Mouse (Mus musculus) G1E (cell line): Measurements from ENCODE around the gene Gal3st4. TPM values are rescaled to one million over a fixed set of nuclear protein-coding genes. Genes with fewer than 3 reads are reported as not detected.

Experiments used
- ATAC-seq: 2 replicates; pipeline ENCODE4 v1.8.0; 2016; ENCODE audit warnings: mild to moderate bottlenecking; ENCODE audit not compliant: insufficient number of reproducible peaks, poor library complexity, low FRiP score, severe bottlenecking; ENCODE audit errors: extremely low read depth
- DNase-seq: peaks from one replicate; pipeline ENCODE4 v3.0.0; 2012; ENCODE audit warnings: low spot score
- H3K27me3 ChIP-seq: 2 replicates; pipeline ENCODE4 v1.6.1; 2012; ENCODE audit warnings: mild to moderate bottlenecking, low read length, inconsistent platforms; ENCODE audit not compliant: insufficient read depth
- H3K36me3 ChIP-seq: replicated peaks from 2 replicates; pipeline ENCODE3; 2012; ENCODE audit warnings: mild to moderate bottlenecking, inconsistent platforms
- H3K4me1 ChIP-seq: 2 replicates; pipeline ENCODE4 v1.6.1; 2012; ENCODE audit warnings: low read depth, low read length, inconsistent platforms, mixed read lengths; ENCODE audit not compliant: insufficient read depth
- H3K4me3 ChIP-seq: 2 replicates; pipeline ENCODE4 v1.5.1; 2012; ENCODE audit warnings: low read depth, mild to moderate bottlenecking, inconsistent platforms, low read length, moderate library complexity, mixed read lengths
- H3K9me3 ChIP-seq: replicated peaks from 2 replicates; pipeline ENCODE4 v1.6.1; 2012; ENCODE audit warnings: inconsistent platforms
- CTCF ChIP-seq: IDR thresholded peaks from 2 replicates; pipeline ENCODE4 v1.5.1; 2012; ENCODE audit warnings: low read depth, low read length, inconsistent platforms, mixed read lengths
- GATA1 ChIP-seq: IDR thresholded peaks from 2 replicates; pipeline ENCODE4 v1.6.1; 2012; ENCODE audit warnings: borderline replicate concordance, low read length, inconsistent platforms, mixed read lengths
- GATA2 ChIP-seq: IDR thresholded peaks from 2 replicates; pipeline ENCODE4 v1.6.1; 2012; ENCODE audit warnings: low read depth, low read length, inconsistent platforms, borderline replicate concordance
- POLR2AphosphoS5 ChIP-seq: IDR thresholded peaks from 2 replicates; pipeline ENCODE4 v1.6.1; 2012; ENCODE audit warnings: low read depth, low read length, inconsistent platforms; ENCODE audit not compliant: insufficient replicate concordance
- TAL1 ChIP-seq: conservative IDR thresholded peaks from 2 replicates; pipeline ENCODE4 v1.6.1; 2012; ENCODE audit warnings: low read depth, low read length, inconsistent platforms, mixed read lengths
- polyA plus RNA-seq: library from polyadenylated mRNA; stranded (reverse); fragments of >175 nt; gene quantifications from 2 replicates; pipeline ENCODE4 v1.2.3, GENCODE M21; 2012
- total RNA-seq, 2 experiments: library from RNA; stranded (forward) in 1 of 2; stranded (reverse) in 1 of 2; fragments of 200-1000 nt in 1 of 2; fragments of >200 nt in 1 of 2; fragmentation: Nextera tagmentation in 1 of 2; gene quantifications; 2 replicates each; pipeline ENCODE4 v1.2.3; 2014 to 2017

Gal3st4 gene
- total and polyA plus RNA-seq, 3 experiments: 0.27 TPM; not detected in 2

GRCm38 (mm10) chr5:138253061-138253460 lies 19.6 kb downstream of the Gal3st4 start:
- Histone ChIP-seq H3K9me3 (0 out of 2 replicates have a peak, but pooled peaks cover 3% of the 10 kb centered on the region), H3K36me3 (peaks cover 19% of the 10 kb centered on the region), H3K4me1 (peaks cover 34% of the 10 kb centered on the region), H3K4me3 (no peak overlapping the region), H3K27me3 (peaks cover 7% of the 10 kb centered on the region)
- no peak for TF ChIP-seq POLR2AphosphoS5
- TF ChIP-seq GATA1: no peak
- TF ChIP-seq TAL1: no peak
- TF ChIP-seq CTCF: no peak
- TF ChIP-seq GATA2: no peak
- ATAC-seq (no peak), DNase-seq (no peak)

- Histone ChIP-seq H3K4me1 (peaks cover 16% of the 10 kb centered on the region), H3K9me3 (0 out of 2 replicates have a peak, but pooled peaks cover 3% of the 10 kb centered on the region), H3K36me3 (peaks cover 1% of the 10 kb centered on the region), H3K27me3 (peaks cover 7% of the 10 kb centered on the region), H3K4me3 (no peak overlapping the region)
- TF ChIP-seq GATA2: no peak
- TF ChIP-seq TAL1: no peak
- TF ChIP-seq POLR2AphosphoS5: no peak
- no peak for TF ChIP-seq CTCF
- no peak for TF ChIP-seq GATA1
- ATAC-seq (no peak), DNase-seq (no peak)
Observed at GRCm38 (mm10) chr5:138251144-138251543, 21.5 kb downstream of the Gal3st4 start.

GRCm38 (mm10) chr5:138241511-138241910 lies 31.1 kb downstream of the Gal3st4 start:
- H3K36me3 ChIP-seq: no peaks in the 10 kb centered on the region
- ATAC-seq: no peak
- peaks cover 23% of the 10 kb centered on the region for H3K27me3 ChIP-seq
- no peaks in the 10 kb centered on the region for H3K9me3 ChIP-seq
- TF ChIP-seq TAL1: no peak
- TF ChIP-seq CTCF: no peak
- no peak for TF ChIP-seq POLR2AphosphoS5
- no peak for TF ChIP-seq GATA2
- no peak for TF ChIP-seq GATA1
- no peak overlapping the region for H3K4me3 ChIP-seq
- no peaks in the 10 kb centered on the region for H3K4me1 ChIP-seq
- no peak for DNase-seq

- DNase-seq: no peak
- Histone ChIP-seq H3K27me3 (peaks cover 10% of the 10 kb centered on the region), H3K4me3 (no peak overlapping the region), H3K9me3 (no peaks in the 10 kb centered on the region), H3K4me1 (no peaks in the 10 kb centered on the region), H3K36me3 (no peaks in the 10 kb centered on the region)
- no peak for TF ChIP-seq CTCF
- TF ChIP-seq POLR2AphosphoS5: no peak
- no peak for TF ChIP-seq GATA1
- no peak for TF ChIP-seq GATA2
- TF ChIP-seq TAL1: no peak
- no peak for ATAC-seq
Observed at GRCm38 (mm10) chr5:138234224-138234623, 38.4 kb downstream of the Gal3st4 start.

DNA sequence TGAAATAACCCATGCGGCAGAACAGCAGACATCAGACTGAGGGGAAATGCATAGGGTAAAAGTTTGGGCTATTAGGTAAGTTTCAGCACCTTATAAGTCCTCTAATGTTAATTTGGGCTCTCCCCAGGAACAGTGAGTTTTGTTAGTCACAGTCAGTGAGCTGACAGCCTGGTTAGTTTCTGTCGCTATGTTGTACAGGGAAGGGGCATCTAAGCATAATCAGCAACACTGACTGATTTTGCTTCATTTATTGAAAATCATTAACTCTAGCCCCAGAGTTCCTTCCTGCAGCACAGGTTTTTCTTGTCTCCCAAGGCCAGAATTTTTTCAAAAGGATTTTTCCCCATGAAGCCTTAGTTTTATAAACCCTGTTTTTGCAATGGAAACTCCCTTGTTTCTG lies 38.9 kb downstream of the Gal3st4 start:
- Histone ChIP-seq H3K9me3 (no peaks in the 10 kb centered on the region), H3K4me1 (no peaks in the 10 kb centered on the region), H3K36me3 (no peaks in the 10 kb centered on the region), H3K27me3 (peaks cover 8% of the 10 kb centered on the region), H3K4me3 (no peak overlapping the region)
- DNase-seq (no peak), ATAC-seq (no peak)
- TF ChIP-seq CTCF (no peak), GATA1 (no peak), POLR2AphosphoS5 (no peak), GATA2 (no peak), TAL1 (no peak)

DNA sequence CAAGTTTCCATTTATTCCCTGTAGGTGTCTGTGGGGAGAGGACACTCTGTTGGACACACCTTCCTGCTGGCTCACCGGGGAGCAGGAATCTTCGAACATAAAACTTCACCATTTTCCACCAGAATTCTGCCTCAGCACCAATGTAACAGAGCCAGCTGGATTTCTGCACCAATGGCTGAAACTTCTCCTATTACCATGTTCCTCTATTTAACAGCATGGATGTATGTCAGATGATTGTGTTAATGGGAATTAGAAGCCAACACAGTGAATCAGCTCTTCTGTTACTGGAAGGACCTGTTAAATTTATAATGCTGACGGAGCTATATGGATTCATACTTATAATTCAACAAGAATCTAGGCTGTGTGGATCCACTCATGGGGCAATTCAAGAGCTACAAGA lies 43.1 kb downstream of the Gal3st4 start:
- no peak for TF ChIP-seq GATA1
- no peak for TF ChIP-seq GATA2
- no peak for TF ChIP-seq CTCF
- no peak for TF ChIP-seq TAL1
- no peak for TF ChIP-seq POLR2AphosphoS5

GRCm38 (mm10) chr5:138228026-138228425 lies 44.6 kb downstream of the Gal3st4 start:
- peaks cover 11% of the 10 kb centered on the region for H3K27me3 ChIP-seq
- no peaks in the 10 kb centered on the region for H3K9me3 ChIP-seq
- TF ChIP-seq GATA1: no peak
- no peak for TF ChIP-seq TAL1
- TF ChIP-seq CTCF: peak; percentile 72
- no peak for TF ChIP-seq GATA2
- DNase-seq (no peak), ATAC-seq (no peak)
- H3K4me3 ChIP-seq: no peak overlapping the region
- no peaks in the 10 kb centered on the region for H3K36me3 ChIP-seq
- peaks cover 3% of the 10 kb centered on the region; the same call in 1 of the 2 replicates for H3K4me1 ChIP-seq

More for the DNA sequence above, 43.1 kb downstream of the Gal3st4 start:
- Histone ChIP-seq H3K4me3 (no peak overlapping the region), H3K27me3 (peaks cover 11% of the 10 kb centered on the region), H3K9me3 (no peaks in the 10 kb centered on the region), H3K36me3 (no peaks in the 10 kb centered on the region), H3K4me1 (peaks cover 3% of the 10 kb centered on the region; the same call in 1 of the 2 replicates)
- DNase-seq: no peak
- ATAC-seq: no peak
